Mouse (Mus musculus): Measurements from ENCODE around the gene Ift20. TPM values are rescaled to one million over a fixed set of nuclear protein-coding genes. Genes with fewer than 3 reads are reported as not detected.

Ift20 gene
- polyA plus RNA-seq (2015; fragmentation: Nextera tagmentation; extraction: Ambion mirVana) = 95.5 and 107 TPM in 2 replicates

DNA sequence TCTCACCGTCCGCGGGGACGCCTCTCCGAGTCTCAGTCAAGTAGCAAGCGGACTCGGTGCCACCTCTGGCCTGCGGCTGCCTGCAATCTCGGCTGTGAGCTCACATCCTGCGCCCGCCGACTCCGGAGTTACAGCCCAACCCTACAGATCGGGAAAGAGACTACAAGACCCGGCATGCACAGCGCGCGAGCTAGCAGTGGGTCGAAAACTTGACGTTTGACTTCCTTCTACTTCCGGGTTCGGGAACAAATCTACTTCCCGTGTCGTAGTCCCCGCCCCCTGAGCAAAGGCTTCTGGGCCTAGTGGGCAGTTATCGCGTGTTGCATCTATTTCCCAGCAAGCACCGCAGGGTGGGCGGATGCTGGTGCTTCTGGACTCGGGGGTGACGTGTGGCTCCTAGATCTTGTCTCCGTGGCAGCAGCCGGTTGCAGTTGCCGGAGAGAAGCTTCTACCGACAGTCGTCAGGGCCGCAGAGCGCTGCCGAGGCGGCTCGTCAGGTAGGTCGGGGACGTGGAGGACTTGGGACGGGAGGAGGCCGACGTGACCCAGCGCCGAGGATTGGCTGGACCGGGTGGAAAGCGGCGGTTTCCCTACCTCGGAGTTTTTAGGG, at the start of gene Ift20, which contains the start of gene Tnfaip1:
Gene Ift20 (plus strand): TSS at position 282 of the 610 bp plus-strand sequence.
Gene Tnfaip1 (minus strand): TSS at position 253 of the 610 bp plus-strand sequence.
- ATAC-seq (ENCODE audit: extremely low read depth, insufficient number of reproducible peaks, low FRiP score, low TSS enrichment) = peak; percentile 96

DNA sequence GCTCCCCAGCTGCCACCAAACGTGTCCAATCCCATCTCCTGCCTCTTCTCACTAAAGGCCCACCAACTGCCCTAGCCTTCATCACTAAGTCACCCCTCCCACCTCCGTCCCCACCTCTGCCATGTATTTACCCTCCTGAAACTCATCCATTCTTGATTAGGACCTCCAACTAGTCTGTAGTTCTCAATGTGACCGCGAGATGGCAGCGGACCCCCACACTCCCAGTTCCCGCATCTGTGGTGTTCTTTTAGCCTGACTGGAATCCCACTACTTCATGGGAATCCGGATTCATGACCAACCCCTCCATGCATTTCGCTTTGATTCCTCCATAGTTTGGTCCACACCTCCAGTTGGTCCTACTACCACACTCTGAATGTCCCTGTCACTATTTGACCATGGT, 48.0 kb upstream of the Ift20 start:
- H3K27me3 ChIP-seq (replicated peaks) = peaks cover 99% of the 10 kb centered on the region
- no peak for ATAC-seq (ENCODE audit: extremely low read depth, insufficient number of reproducible peaks, low FRiP score, low TSS enrichment)

More for the DNA sequence above, at the start of gene Ift20, which contains the start of gene Tnfaip1:
- Histone ChIP-seq H3K27ac (replicated peaks) (peak within 1 kb of the TSS; percentile 98), H3K9me3 (no peaks in the 10 kb centered on the region), H3K4me2 (peak within 1 kb of the TSS; percentile 94), H3K27me3 (replicated peaks) (no peaks in the 10 kb centered on the region), H3K9ac (peak within 1 kb of the TSS; percentile 95), H3K36me3 (peaks cover 46% of the 10 kb centered on the region), H3K4me1 (peaks cover 37% of the 10 kb centered on the region), H3K4me3 (peak within 1 kb of the TSS; percentile 86)
- WGBS = under 1% methylated on average over 52 of the region's 52 CpGs

DNA sequence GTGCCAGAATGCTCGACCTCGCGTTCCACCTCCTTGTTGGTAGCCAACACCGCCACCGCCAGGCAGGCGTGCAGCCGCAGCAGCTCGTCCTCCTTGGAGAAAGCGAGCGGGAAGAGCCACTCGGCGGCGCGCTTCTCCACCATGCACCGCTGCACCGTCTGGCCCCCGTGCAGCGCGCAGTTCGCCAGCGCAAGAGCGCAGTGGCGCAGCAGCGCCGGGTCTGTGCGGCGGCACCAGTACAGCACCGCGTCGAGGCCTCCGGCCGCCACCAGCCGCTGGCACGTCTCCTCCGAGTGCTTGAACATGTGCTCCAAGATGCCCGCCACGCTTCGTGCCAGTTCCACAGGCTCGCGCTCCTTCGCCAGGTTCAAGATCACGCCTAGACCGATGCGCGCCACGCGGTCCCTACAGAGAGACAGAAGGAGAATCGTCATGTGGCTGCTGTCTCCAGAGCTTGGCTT, 45.4 kb upstream of the Ift20 start:
- peak overlapping the region; percentile 61 for H3K4me2 ChIP-seq
- no peak overlapping the region for H3K9ac ChIP-seq
- H3K27ac ChIP-seq (replicated peaks) = no peak overlapping the region
- peaks cover 8% of the 10 kb centered on the region; the same call in 1 of the 2 replicates for H3K4me1 ChIP-seq
- H3K36me3 ChIP-seq = no peaks in the 10 kb centered on the region
- H3K9me3 ChIP-seq = no peaks in the 10 kb centered on the region
- H3K27me3 ChIP-seq (replicated peaks) = peaks cover 97% of the 10 kb centered on the region
- H3K4me3 ChIP-seq = peak overlapping the region; percentile 40
- 6% methylated on average over 48 of the region's 48 CpGs for WGBS
- ATAC-seq (ENCODE audit: extremely low read depth, insufficient number of reproducible peaks, low FRiP score, low TSS enrichment) = no peak

More for the DNA sequence above, 48.0 kb upstream of the Ift20 start:
- Histone ChIP-seq H3K9me3 (no peaks in the 10 kb centered on the region), H3K4me1 (peaks cover 8% of the 10 kb centered on the region; the same call in 1 of the 2 replicates), H3K4me2 (no peak overlapping the region), H3K9ac (no peak overlapping the region), H3K36me3 (no peaks in the 10 kb centered on the region), H3K4me3 (no peak overlapping the region), H3K27ac (replicated peaks) (no peak overlapping the region)
- 6% methylated on average over 8 of the region's 8 CpGs for WGBS

DNA sequence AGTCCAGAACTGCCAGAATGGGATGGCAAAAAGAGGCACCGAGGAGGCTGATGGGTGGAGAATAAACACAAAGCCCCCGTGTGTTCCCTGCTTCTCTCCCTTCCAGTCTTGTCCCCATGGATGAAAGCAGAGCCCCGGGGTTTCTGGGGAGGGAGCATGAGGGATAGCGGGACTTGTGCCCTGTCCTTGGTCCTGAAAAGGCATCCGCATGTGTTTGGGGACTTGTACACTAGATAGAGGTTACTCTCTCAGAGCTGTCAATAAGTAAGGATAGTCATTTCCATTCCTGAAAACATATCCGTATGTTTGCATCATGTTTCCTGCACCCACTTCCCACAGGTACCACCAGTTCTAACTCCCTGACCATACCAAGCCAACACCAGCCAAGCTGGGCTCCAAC, 40.3 kb upstream of the Ift20 start:
- 5% methylated on average over 6 of the region's 6 CpGs for WGBS
- no peak overlapping the region for H3K4me3 ChIP-seq
- H3K9me3 ChIP-seq = no peaks in the 10 kb centered on the region
- no peak for ATAC-seq (ENCODE audit: extremely low read depth, insufficient number of reproducible peaks, low FRiP score, low TSS enrichment)
- H3K36me3 ChIP-seq = no peaks in the 10 kb centered on the region
- H3K27me3 ChIP-seq (replicated peaks) = peaks cover 97% of the 10 kb centered on the region
- H3K4me1 ChIP-seq = peaks cover 18% of the 10 kb centered on the region
- H3K4me2 ChIP-seq = no peak overlapping the region
- H3K27ac ChIP-seq (replicated peaks) = no peak overlapping the region
- no peak overlapping the region for H3K9ac ChIP-seq

DNA sequence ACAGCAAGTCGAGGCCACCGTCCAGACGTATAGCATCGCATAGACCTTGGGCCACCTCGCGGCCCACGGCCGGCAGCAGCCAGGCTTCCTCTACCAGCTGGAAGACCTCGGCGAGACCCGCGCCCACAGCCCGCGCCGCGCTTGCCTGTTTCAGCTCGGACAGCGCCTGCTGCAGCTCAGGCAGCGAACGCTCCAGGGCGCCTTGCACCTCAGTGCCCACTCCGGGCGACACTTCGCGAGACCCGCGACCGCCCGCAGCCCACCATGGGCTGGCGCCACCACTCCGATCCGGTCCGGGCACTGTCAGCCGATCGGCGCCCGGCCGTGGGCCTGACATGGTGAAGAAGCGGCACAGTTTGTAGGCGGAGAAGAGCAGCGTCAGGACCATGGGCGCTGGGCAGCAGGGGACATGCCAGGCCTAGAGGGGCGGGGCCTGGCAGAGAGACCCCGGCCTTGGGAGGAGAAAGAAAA, 39.1 kb upstream of the Ift20 start:
- H3K27me3 ChIP-seq (replicated peaks) = peaks cover 96% of the 10 kb centered on the region
- H3K36me3 ChIP-seq = no peaks in the 10 kb centered on the region
- H3K4me3 ChIP-seq = peak overlapping the region; percentile 58
- peak overlapping the region; percentile 66 for H3K9ac ChIP-seq
- H3K27ac ChIP-seq (replicated peaks) = no peak overlapping the region
- ATAC-seq (ENCODE audit: extremely low read depth, insufficient number of reproducible peaks, low FRiP score, low TSS enrichment) = no peak
- H3K9me3 ChIP-seq = no peaks in the 10 kb centered on the region
- WGBS = under 1% methylated on average over 44 of the region's 44 CpGs
- H3K4me1 ChIP-seq = peaks cover 15% of the 10 kb centered on the region
- H3K4me2 ChIP-seq = peak overlapping the region; percentile 94

DNA sequence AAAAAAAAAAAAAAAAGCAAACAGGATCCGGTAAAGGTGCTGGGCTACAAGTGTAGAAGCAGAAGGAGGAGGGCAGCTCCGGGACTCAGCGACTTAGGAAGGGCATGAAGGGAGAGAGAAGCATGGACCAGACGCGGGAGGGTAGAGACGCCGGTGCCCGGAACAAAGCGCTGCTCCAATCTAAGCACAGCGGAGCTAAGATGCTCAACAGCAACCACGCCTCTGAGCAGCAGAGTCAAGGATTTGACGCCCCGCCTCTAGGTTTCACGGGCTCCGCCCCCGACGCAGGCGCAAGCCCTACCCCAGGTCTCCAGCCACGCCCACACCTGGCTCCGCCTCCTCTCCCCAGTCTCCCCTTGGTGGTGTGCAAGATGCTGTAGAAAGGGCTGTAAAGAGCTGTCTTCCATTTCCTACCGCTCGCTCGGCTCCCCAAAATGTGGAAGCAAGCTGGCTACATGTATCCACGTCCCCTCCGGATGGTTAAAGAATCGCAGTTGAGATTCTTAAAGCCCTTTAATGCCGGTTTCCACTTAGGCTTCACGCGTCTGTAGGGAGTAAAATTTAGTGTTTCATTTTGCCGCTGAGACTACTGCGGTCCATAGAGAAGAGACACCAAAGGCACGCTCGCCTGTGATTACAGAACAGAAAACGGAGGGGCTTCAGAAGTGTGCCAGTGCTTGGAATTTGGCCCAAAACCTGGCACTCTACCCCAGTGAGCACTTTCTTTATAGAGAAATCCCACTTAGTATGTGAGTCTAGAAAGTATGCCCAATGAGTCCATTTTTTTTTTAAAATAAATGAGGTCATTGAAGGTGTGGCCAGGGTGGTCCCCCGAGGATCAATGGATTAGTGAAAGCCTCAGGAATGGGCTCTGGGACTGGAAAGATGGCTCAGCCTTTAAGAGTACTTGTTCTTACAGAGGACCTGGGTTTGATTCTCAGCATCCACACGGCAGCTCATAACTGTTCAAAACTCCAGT, 38.3 kb upstream of the Ift20 start, which contains the start of gene Sarm1:
Gene Sarm1 (minus strand): TSS at position 211 of the 979 bp plus-strand sequence.
- H3K9ac ChIP-seq = peak within 1 kb of the TSS; percentile 66
- H3K4me2 ChIP-seq = peak within 1 kb of the TSS; percentile 94
- peak within 1 kb of the TSS; percentile 58 for H3K4me3 ChIP-seq
- H3K9me3 ChIP-seq = no peaks in the 10 kb centered on the region
- H3K27me3 ChIP-seq (replicated peaks) = peaks cover 94% of the 10 kb centered on the region
- ATAC-seq (ENCODE audit: extremely low read depth, insufficient number of reproducible peaks, low FRiP score, low TSS enrichment) = peak; percentile 72
- H3K4me1 ChIP-seq = peaks cover 15% of the 10 kb centered on the region
- H3K36me3 ChIP-seq = no peaks in the 10 kb centered on the region
- WGBS = 3% methylated on average over 36 of the region's 36 CpGs
- no peak within 1 kb of the TSS for H3K27ac ChIP-seq (replicated peaks)

DNA sequence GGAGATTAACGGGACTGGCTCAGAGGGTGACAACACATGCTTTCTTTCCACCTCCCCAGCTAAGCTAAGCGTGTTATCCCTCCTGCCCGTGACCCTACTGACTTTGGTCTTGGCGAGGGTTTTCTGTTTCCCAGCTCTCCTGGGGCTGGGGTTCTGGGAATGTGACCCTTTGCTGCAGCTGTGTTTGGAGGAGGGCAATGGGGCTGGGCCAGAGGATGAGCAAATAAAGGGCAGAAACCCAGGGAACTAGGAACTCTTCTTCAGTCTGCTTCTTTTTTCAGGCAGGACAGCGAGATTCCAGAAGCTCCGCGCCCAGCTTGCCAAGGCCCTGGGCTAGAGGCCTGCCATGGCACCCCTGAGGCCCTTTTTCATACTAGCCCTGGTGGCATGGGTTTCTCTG, 37.2 kb upstream of the Ift20 start, which contains the start of gene Vtn:
Gene Vtn (plus strand): TSS at position 88 of the 400 bp plus-strand sequence.
- Histone ChIP-seq H3K4me3 (peak within 1 kb of the TSS; percentile 58), H3K4me1 (peaks cover 15% of the 10 kb centered on the region), H3K9me3 (no peaks in the 10 kb centered on the region), H3K4me2 (peak within 1 kb of the TSS; percentile 94), H3K27me3 (replicated peaks) (peaks cover 92% of the 10 kb centered on the region), H3K36me3 (no peaks in the 10 kb centered on the region), H3K9ac (no peak within 1 kb of the TSS), H3K27ac (replicated peaks) (no peak within 1 kb of the TSS)
- no peak for ATAC-seq (ENCODE audit: extremely low read depth, insufficient number of reproducible peaks, low FRiP score, low TSS enrichment)
- WGBS = 59% methylated on average over 7 of the region's 7 CpGs

DNA sequence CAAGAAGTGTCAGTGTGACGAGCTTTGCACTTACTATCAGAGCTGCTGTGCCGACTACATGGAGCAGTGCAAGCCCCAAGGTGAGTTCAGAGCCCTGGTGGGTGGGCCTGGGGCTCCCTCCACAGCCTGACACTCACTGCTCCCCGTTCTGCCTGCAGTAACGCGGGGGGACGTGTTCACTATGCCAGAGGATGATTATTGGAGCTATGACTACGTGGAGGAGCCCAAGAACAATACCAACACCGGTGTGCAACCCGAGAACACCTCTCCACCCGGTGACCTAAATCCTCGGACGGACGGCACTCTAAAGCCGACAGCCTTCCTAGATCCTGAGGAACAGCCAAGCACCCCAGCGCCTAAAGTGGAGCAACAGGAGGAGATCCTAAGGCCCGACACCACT, 36.6 kb upstream of the Ift20 start:
- WGBS = 39% methylated on average over 16 of the region's 16 CpGs
- Histone ChIP-seq H3K36me3 (no peaks in the 10 kb centered on the region), H3K4me2 (no peak overlapping the region), H3K4me3 (no peak overlapping the region), H3K27ac (replicated peaks) (no peak overlapping the region), H3K27me3 (replicated peaks) (peaks cover 86% of the 10 kb centered on the region), H3K4me1 (peaks cover 15% of the 10 kb centered on the region), H3K9ac (no peak overlapping the region), H3K9me3 (no peaks in the 10 kb centered on the region)
- no peak for ATAC-seq (ENCODE audit: extremely low read depth, insufficient number of reproducible peaks, low FRiP score, low TSS enrichment)

DNA sequence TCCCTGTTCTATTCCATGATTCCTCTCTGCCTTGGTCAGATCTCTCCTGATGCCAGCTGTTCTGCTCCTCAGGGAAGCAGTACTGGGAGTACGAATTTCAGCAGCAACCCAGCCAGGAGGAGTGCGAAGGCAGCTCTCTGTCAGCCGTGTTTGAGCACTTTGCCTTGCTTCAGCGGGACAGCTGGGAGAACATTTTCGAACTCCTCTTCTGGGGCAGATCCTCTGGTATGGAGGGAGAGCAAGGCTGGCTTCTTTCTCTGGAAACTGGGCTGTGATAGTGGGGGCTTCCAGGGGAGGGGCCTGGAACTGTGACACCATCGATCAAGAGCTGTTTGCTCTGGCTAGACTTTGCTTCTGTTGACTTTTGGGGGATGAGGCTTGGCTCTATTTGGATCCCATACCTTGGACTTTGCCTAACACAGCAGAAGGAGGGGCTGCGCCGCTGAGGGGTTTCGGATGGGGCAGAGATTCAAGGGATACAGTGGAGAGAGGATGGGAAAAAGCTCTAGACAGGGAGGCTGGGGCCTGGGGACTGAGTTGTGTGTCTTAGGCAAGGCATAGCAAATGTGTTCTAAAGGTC, 35.4 kb upstream of the Ift20 start:
- H3K9me3 ChIP-seq = no peaks in the 10 kb centered on the region
- WGBS = 63% methylated on average over 9 of the region's 9 CpGs
- H3K4me3 ChIP-seq = no peak overlapping the region
- H3K9ac ChIP-seq = no peak overlapping the region
- ATAC-seq (ENCODE audit: extremely low read depth, insufficient number of reproducible peaks, low FRiP score, low TSS enrichment) = no peak
- H3K27me3 ChIP-seq (replicated peaks) = peaks cover 74% of the 10 kb centered on the region
- no peak overlapping the region for H3K4me2 ChIP-seq
- no peak overlapping the region for H3K27ac ChIP-seq (replicated peaks)
- peaks cover 2% of the 10 kb centered on the region; the same call in 1 of the 2 replicates for H3K36me3 ChIP-seq
- H3K4me1 ChIP-seq = peaks cover 15% of the 10 kb centered on the region

DNA sequence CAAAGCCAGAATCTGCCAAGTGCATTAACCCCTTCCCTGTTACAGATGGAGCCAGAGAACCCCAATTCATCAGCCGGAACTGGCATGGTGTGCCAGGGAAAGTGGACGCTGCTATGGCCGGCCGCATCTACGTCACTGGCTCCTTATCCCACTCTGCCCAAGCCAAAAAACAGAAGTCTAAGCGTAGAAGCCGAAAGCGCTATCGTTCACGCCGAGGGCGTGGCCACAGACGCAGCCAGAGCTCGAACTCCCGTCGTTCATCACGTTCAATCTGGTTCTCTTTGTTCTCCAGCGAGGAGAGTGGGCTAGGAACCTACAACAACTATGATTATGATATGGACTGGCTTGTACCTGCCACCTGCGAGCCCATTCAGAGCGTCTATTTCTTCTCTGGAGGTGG, 34.6 kb upstream of the Ift20 start:
- H3K4me3 ChIP-seq = no peak overlapping the region
- peaks cover 10% of the 10 kb centered on the region for H3K36me3 ChIP-seq
- H3K9me3 ChIP-seq = no peaks in the 10 kb centered on the region
- H3K27me3 ChIP-seq (replicated peaks) = peaks cover 66% of the 10 kb centered on the region
- ATAC-seq (ENCODE audit: extremely low read depth, insufficient number of reproducible peaks, low FRiP score, low TSS enrichment) = no peak
- 75% methylated on average over 20 of the region's 20 CpGs for WGBS
- no peak overlapping the region for H3K9ac ChIP-seq
- no peak overlapping the region for H3K27ac ChIP-seq (replicated peaks)
- no peak overlapping the region for H3K4me2 ChIP-seq
- H3K4me1 ChIP-seq = peaks cover 15% of the 10 kb centered on the region
